Mouse (Mus musculus) ES-Bruce4 (cell line): ENCODE data around the gene Nudc.

Source experiments
- CTCF ChIP-seq: IDR thresholded peaks from one replicate; pipeline ENCODE4 v1.8.1; 2011; ENCODE audit warnings: low read depth, low read length
- EP300 ChIP-seq: IDR thresholded peaks from 2 replicates; pipeline ENCODE4 v1.6.1; 2011; ENCODE audit warnings: low read depth, low read length; ENCODE audit not compliant: insufficient read depth
- POLR2A ChIP-seq: IDR thresholded peaks from one replicate; pipeline ENCODE4 v1.8.1; 2011; ENCODE audit warnings: low read length; ENCODE audit not compliant: insufficient read depth

DNA sequence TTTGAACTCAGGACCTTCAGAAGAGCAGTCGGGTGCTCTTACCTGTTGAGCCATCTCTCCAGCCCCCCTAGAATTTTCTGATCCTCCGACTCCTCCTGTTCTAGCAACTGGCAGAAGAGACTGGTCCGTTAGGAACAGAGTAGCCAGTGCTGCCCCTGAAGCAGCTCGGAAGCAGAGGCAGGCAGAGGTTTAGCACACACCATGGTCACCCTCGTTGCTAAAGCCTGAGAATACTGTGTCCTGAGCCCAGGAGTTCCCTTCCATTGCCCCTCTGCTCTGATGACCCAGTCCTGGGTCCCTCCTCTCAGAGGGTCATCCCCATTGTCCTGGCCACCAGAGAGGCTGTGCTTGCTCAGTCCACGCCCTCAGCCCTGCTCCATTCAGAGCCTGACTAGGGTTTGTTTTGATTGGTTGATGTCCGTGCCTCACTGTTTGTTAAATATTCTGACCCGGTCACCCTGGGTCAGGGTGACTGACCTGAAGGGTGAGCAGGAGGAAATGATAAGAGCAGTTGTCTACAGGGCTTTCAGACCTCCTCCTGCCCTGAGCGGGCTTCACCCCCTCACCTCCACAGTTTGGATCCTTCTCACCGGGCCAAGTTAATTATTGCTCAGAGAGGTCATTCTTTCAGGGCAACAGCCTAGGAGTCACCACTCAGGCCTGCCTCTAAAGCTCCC lies 11.4 kb upstream of the Nudc start:
- TF ChIP-seq POLR2A (no peak), CTCF (no peak), EP300 (no peak)
